Mouse (Mus musculus) MEL (cell line): ENCODE data around the gene Spg11.

Experiments used
- BHLHE40 ChIP-seq: IDR thresholded peaks from 2 replicates; pipeline ENCODE4 v1.6.1; 2012; ENCODE audit warnings: low read depth, mild to moderate bottlenecking, inconsistent platforms, low read length, improper control_type of control experiment, borderline replicate concordance
- CTCF ChIP-seq, 3 experiments: IDR thresholded peaks in 2 of 3; conservative IDR thresholded peaks in 1 of 3; 2 replicates each; pipeline ENCODE4 v1.5.1; 2011 to 2012; ENCODE audit warnings: low read length in 3 of 3, low read depth in 2 of 3, mild to moderate bottlenecking in 2 of 3, improper control_type of control experiment in 1 of 3, inconsistent platforms in 1 of 3, mixed read lengths in 1 of 3, moderate library complexity in 1 of 3; ENCODE audit not compliant: control insufficient read depth in 1 of 3, insufficient read depth in 1 of 3, poor library complexity in 1 of 3, severe bottlenecking in 1 of 3
- EP300 ChIP-seq, 2 experiments: IDR thresholded peaks; 2 replicates each; pipeline ENCODE4 v1.6.1; 2011; ENCODE audit warnings: improper control_type of control experiment in 2 of 2, low read length in 2 of 2, low read depth in 1 of 2, mild to moderate bottlenecking in 1 of 2
- GABPA ChIP-seq: IDR thresholded peaks from 2 replicates; pipeline ENCODE4 v1.6.1; 2012; ENCODE audit warnings: low read depth, mild to moderate bottlenecking, inconsistent platforms, low read length, improper control_type of control experiment, moderate library complexity
- MAZ ChIP-seq: IDR thresholded peaks from 2 replicates; pipeline ENCODE4 v1.6.1; 2012; ENCODE audit warnings: low read depth, mild to moderate bottlenecking, inconsistent platforms, low read length, improper control_type of control experiment
- MEF2A ChIP-seq: IDR thresholded peaks from 2 replicates; pipeline ENCODE4 v1.6.1; 2014; ENCODE audit warnings: low read depth, mild to moderate bottlenecking, inconsistent platforms, low read length, improper control_type of control experiment; ENCODE audit not compliant: poor library complexity, insufficient replicate concordance, severe bottlenecking; ENCODE audit errors: extremely low read depth
- POLR2A ChIP-seq, 2 experiments: IDR thresholded peaks; 2 replicates each; pipeline ENCODE4 v1.6.1; 2011 to 2012; ENCODE audit warnings: low read length in 2 of 2, mild to moderate bottlenecking in 2 of 2, control low read depth in 1 of 2, improper control_type of control experiment in 1 of 2, low read depth in 1 of 2, moderate library complexity in 1 of 2; ENCODE audit not compliant: control insufficient read depth in 1 of 2, insufficient read depth in 1 of 2, poor library complexity in 1 of 2
- POLR2AphosphoS2 ChIP-seq: IDR thresholded peaks from 2 replicates; pipeline ENCODE4 v1.6.1; 2011; ENCODE audit warnings: low read length, improper control_type of control experiment
- POLR2AphosphoS5 ChIP-seq: IDR thresholded peaks from 2 replicates; pipeline ENCODE4 v1.6.1; 2012; ENCODE audit warnings: low read depth, borderline replicate concordance, mild to moderate bottlenecking, inconsistent platforms, low read length, moderate library complexity, mixed read lengths
- RCOR1 ChIP-seq: IDR thresholded peaks from 2 replicates; pipeline ENCODE4 v1.6.1; 2012; ENCODE audit warnings: low read depth, mild to moderate bottlenecking, inconsistent platforms, low read length, improper control_type of control experiment
- UBTF ChIP-seq: IDR thresholded peaks from 2 replicates; pipeline ENCODE4 v1.6.1; 2012; ENCODE audit warnings: low read depth, mild to moderate bottlenecking, inconsistent platforms, low read length, improper control_type of control experiment, moderate library complexity, borderline replicate concordance; ENCODE audit not compliant: insufficient read depth
- USF1 ChIP-seq: IDR thresholded peaks from 2 replicates; pipeline ENCODE4 v1.6.1; 2014; ENCODE audit warnings: low read depth, mild to moderate bottlenecking, inconsistent platforms, low read length, improper control_type of control experiment, moderate library complexity
- ZMIZ1 ChIP-seq: IDR thresholded peaks from 2 replicates; pipeline ENCODE4 v1.6.1; 2012; ENCODE audit warnings: low read depth, mild to moderate bottlenecking, inconsistent platforms, low read length, improper control_type of control experiment, moderate library complexity
- ZNF384 ChIP-seq: IDR thresholded peaks from 2 replicates; pipeline ENCODE4 v1.6.1; 2012; ENCODE audit warnings: low read depth, mild to moderate bottlenecking, inconsistent platforms, low read length, improper control_type of control experiment

DNA sequence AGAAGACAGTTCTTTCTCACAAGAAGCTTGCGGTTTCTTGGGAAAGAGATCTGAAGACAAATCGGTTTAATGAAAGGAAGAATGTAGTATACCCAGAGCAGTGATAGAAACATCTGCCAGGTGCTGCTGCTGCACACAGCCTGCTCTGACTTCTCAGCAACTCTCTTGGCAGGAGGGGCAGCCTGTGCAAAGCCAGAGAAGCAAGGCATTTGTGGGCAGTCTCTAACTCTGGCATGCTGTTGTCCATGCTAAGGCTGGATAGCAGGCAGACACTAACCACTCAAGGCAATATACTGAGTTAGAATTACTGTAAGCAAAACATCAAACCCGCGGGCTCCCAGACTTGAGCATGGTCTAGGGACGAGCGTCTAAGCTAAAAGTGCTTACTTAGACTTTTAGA, 41.5 kb upstream of the Spg11 start:
- no peak for TF ChIP-seq USF1
- TF ChIP-seq ZMIZ1, result no peak
- TF ChIP-seq MAZ, result no peak
- TF ChIP-seq GABPA, result no peak
- TF ChIP-seq POLR2A (IDR thresholded peaks at IDR 0.05; ENCODE audit: control insufficient read depth in 1 of 2, insufficient read depth in 1 of 2, low read depth in 1 of 2, low read length in 2 of 2, poor library complexity in 1 of 2), result no peak
- TF ChIP-seq EP300 (IDR thresholded peaks at IDR 0.05; ENCODE audit: low read depth in 1 of 2, low read length in 2 of 2), result no peak
- TF ChIP-seq CTCF (IDR thresholded peaks at IDR 0.05 in 2 of 3, conservative IDR thresholded peaks at IDR 0.05 in 1 of 3; ENCODE audit: control insufficient read depth in 1 of 3, insufficient read depth in 1 of 3, low read depth in 2 of 3, low read length in 3 of 3, poor library complexity in 1 of 3, severe bottlenecking in 1 of 3), result no peak
- no peak for TF ChIP-seq MEF2A
- TF ChIP-seq UBTF, result no peak
- no peak for TF ChIP-seq POLR2AphosphoS2
- TF ChIP-seq RCOR1, result no peak
- no peak for TF ChIP-seq ZNF384
- TF ChIP-seq POLR2AphosphoS5, result no peak
- TF ChIP-seq BHLHE40, result no peak
